Comparison of ENCODE assay signal across 11 mouse cellular contexts in the genomic region with DNA sequence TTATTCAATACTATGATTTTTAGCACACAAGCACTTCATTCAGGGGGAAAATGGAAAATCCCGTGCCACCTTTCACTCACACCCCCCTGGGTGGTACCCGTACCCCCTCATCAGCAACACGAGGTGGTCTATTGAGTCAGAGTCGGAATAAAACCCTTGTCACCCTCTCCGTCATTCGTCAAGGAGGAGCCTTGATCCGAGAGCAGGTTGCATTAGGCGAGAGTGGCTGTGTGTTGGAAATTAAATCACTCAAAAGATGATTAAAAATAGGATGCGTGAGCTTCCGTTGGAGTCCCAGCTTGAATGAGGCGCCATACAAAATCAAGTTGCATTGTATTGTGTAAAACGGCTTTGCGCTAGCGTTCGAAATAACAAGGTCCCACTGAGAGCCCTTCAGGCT.
"Had no signal": no experiment of that assay in that cellular context is flagged by ENCODE, and none has a peak within 500 bp of the region (broad histone marks: within the 10 kb centered on the region; RNA-seq: fewer than 3 reads in every experiment).

No protein-coding gene starts in this region.

- DNase-seq: kidney, postnatal 25 days; layer of hippocampus, adult 9-11 months; liver, embryonic 13.5 days; lung, adult 2 months; lung, postnatal 14 days; lung, postnatal 4 days; thymus, adult 18-20 months; thymus, postnatal 36 days had no signal

- H3K36me3 ChIP-seq: liver, embryonic 13.5 days had no signal

- H3K9ac ChIP-seq: liver, embryonic 13.5 days had no signal

- H3K27ac ChIP-seq: kidney, postnatal 0 days; layer of hippocampus, adult 2 months; liver, embryonic 13.5 days had no signal

- ATAC-seq: midbrain, embryonic 16.5 days had no signal

- H3K4me1 ChIP-seq: liver, embryonic 13.5 days had no signal

- H3K4me2 ChIP-seq: liver, embryonic 13.5 days had no signal

- H3K9me3 ChIP-seq: liver, embryonic 13.5 days had no signal

- H3K4me3 ChIP-seq: layer of hippocampus, adult 2 months; liver, embryonic 13.5 days had no signal

- H3K27me3 ChIP-seq: liver, embryonic 13.5 days had no signal
